Mouse (Mus musculus): Measurements from ENCODE around the gene Tmem200c. TPM values are rescaled to one million over a fixed set of nuclear protein-coding genes. Genes with fewer than 3 reads are reported as not detected.

Tmem200c gene
- polyA plus RNA-seq, 1 experiment from 2014 or later: 1.5 TPM

DNA sequence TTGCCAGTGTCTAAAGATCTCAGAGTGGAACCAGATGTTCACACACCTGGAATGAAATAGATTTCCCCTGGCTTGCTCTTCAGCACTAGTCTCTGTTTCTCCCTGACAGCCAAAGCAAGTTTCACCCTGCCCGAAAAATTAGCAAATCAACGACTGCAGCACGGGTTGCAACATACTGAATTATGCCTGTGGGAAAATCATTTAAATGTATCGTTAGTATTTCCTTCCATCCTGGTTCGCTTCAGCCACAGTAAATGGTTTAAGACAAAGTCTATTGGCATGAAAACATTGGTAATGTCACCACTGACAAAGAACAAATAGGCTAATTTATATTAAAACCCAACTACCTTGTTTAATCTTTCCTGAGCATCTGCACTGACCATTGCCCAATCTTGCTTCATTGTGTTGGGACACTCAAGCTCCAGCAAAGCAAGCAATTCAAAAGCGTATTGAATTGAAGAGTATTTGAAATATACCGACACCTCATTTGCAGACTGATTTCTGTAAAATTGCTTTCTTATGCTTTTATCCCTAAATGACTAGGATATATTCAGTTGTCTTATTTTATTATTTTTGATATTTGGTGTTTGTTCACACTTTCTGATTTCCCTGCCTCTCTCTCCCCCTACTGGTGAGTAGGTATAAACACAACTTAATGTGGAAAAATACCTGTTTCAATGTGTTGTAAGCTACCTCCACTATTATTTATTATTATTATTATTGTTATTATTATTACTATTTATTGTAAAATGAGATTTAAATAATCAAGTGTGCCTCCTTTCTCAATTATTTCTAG, 25.9 kb downstream of the Tmem200c start:
- Histone ChIP-seq H3K27ac (no peak overlapping the region), H3K9ac (no peak overlapping the region), H3K4me3 (no peak overlapping the region), H3K36me3 (ENCODE audit: poor library complexity, severe bottlenecking) (no peaks in the 10 kb centered on the region), H3K9me3 (replicated peaks) (no peaks in the 10 kb centered on the region), H3K4me1 (no peaks in the 10 kb centered on the region), H3K4me2 (no peak overlapping the region), H3K27me3 (no peaks in the 10 kb centered on the region)
- WGBS: 77% methylated on average over 7 of the region's 7 CpGs
- ATAC-seq: no peak

DNA sequence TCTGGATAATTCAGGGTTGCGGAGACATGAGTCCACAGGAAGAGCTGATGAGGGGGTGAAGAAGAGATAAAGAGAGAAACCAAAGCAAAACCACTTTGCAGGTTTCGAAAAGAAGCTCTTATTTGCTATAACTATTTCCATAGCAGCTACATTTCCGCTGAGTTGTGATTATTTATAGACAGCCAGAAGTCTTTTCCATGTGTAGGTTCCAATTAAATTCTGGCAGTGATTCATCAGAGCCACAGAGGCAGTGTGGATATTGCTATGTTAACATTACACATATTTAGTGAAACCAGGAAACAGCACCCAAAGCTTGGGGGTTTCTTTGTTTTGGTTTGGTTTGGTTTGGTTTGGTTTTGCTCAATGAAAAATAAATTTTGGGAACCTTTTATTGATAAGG, 37.8 kb downstream of the Tmem200c start:
- no peak for ATAC-seq
- WGBS: 94% methylated on average over 3 of the region's 3 CpGs
- H3K27me3 ChIP-seq: no peaks in the 10 kb centered on the region
- no peak overlapping the region for H3K9ac ChIP-seq
- no peak overlapping the region for H3K27ac ChIP-seq
- no peaks in the 10 kb centered on the region for H3K9me3 ChIP-seq (replicated peaks)
- no peaks in the 10 kb centered on the region for H3K36me3 ChIP-seq (ENCODE audit: poor library complexity, severe bottlenecking)
- no peak overlapping the region for H3K4me3 ChIP-seq
- no peaks in the 10 kb centered on the region for H3K4me1 ChIP-seq
- no peak overlapping the region for H3K4me2 ChIP-seq

DNA sequence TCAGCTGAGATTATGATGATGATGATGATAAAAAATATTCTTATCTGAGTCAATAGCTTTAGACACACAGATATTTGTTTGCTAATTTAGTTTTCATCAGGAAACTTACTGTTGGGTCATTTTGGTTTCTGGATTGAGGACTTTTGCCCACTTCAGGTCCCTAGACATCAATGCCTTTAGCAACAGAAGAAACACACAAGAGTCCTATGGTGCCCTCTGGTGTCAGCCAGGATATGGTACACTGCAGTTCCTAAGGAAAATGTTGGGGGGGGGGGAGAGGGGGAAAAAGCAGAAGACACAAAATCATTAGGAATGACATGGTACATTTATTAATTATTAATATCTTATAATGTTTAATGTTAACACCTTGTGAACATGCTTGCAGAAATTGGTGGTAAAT, 42.0 kb downstream of the Tmem200c start:
- H3K4me3 ChIP-seq: no peak overlapping the region

DNA sequence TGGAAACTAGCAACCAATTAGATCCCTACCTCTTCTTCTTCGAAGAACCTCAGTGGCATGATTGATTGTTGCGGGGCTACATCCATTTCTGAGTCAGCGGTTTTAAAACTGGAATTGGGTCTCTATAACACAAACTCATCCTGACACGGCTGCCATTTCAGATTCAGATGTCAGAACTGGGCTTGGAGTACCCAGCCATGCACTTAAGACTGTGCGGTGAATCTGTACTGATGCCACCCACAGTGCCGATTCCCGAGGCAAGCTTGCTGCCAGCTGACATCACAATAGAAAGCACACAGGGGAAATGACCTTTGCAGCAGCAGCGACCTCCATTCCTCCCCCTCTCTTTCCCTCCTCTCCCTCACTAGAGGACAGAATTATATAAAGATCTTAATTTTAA, 47.6 kb downstream of the Tmem200c start:
- ATAC-seq: no peak
- Histone ChIP-seq H3K9ac (no peak overlapping the region), H3K36me3 (ENCODE audit: poor library complexity, severe bottlenecking) (no peaks in the 10 kb centered on the region), H3K27ac (no peak overlapping the region), H3K27me3 (no peaks in the 10 kb centered on the region), H3K4me2 (no peak overlapping the region), H3K9me3 (replicated peaks) (no peaks in the 10 kb centered on the region), H3K4me1 (no peaks in the 10 kb centered on the region), H3K4me3 (no peak overlapping the region)
- 50% methylated on average over 8 of the region's 8 CpGs for WGBS

More for the DNA sequence above, 42.0 kb downstream of the Tmem200c start:
- Histone ChIP-seq H3K27ac (no peak overlapping the region), H3K9me3 (replicated peaks) (no peaks in the 10 kb centered on the region), H3K4me2 (no peak overlapping the region), H3K9ac (no peak overlapping the region), H3K36me3 (ENCODE audit: poor library complexity, severe bottlenecking) (no peaks in the 10 kb centered on the region), H3K4me1 (no peaks in the 10 kb centered on the region), H3K27me3 (no peaks in the 10 kb centered on the region)
- no peak for ATAC-seq

DNA sequence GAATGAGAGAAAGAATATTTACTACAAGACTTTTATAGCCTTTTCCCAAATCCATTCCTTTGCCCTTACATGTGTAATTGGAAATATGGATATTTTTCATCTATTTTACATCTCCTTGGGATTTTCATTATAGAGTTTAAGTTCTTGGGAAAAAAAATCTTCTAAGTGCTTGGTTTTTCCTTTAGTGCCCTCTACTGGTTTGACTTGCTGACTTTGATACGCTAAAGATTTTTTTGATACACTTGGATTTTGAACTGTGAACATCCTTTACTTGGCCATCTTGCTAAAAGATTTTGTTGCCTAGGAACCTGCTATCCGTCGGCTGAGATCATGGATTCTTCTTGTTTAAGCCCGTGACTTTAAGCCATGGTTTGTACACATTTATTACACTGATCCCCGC, 48.8 kb downstream of the Tmem200c start:
- WGBS: 78% methylated on average over 5 of the region's 5 CpGs
- H3K4me1 ChIP-seq: no peaks in the 10 kb centered on the region
- H3K9ac ChIP-seq: no peak overlapping the region
- no peak overlapping the region for H3K4me3 ChIP-seq
- ATAC-seq: no peak
- no peaks in the 10 kb centered on the region for H3K27me3 ChIP-seq
- no peak overlapping the region for H3K4me2 ChIP-seq
- H3K27ac ChIP-seq: no peak overlapping the region
- H3K9me3 ChIP-seq (replicated peaks): no peaks in the 10 kb centered on the region
- no peaks in the 10 kb centered on the region for H3K36me3 ChIP-seq (ENCODE audit: poor library complexity, severe bottlenecking)

DNA sequence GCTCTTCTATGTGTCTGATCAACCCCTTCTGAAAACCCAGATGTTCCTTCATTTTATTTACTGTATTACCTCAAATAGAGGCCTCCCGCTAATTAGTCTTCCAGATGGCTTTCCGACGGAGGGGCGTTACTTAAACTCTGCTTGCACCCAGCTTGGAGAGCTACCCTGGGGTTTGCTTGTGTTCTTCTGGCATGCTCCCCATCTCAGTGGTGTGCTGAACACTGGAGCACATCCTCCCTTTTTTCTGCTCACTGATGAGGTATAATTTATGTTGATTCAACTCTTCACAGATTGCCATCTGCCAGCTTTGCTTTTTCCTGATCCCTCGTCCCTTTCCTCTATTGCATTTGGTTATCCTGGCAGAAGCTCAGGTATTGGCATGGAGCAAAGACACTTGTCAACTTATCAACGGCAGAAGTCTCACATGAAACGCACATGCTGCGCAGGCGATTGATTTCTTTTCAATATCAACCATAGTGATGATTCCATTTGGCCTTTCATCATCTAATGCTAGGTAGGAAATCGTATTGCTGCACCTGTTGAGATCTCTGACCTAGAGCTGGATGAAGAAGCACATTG, 49.6 kb downstream of the Tmem200c start:
- Histone ChIP-seq H3K4me1 (no peaks in the 10 kb centered on the region), H3K9me3 (replicated peaks) (no peaks in the 10 kb centered on the region), H3K4me3 (no peak overlapping the region), H3K9ac (no peak overlapping the region), H3K27ac (no peak overlapping the region), H3K27me3 (no peaks in the 10 kb centered on the region), H3K4me2 (no peak overlapping the region), H3K36me3 (ENCODE audit: poor library complexity, severe bottlenecking) (no peaks in the 10 kb centered on the region)
- WGBS: 72% methylated on average over 10 of the region's 10 CpGs
- peak; percentile 59; the same call in 1 of the 2 replicates for ATAC-seq

DNA sequence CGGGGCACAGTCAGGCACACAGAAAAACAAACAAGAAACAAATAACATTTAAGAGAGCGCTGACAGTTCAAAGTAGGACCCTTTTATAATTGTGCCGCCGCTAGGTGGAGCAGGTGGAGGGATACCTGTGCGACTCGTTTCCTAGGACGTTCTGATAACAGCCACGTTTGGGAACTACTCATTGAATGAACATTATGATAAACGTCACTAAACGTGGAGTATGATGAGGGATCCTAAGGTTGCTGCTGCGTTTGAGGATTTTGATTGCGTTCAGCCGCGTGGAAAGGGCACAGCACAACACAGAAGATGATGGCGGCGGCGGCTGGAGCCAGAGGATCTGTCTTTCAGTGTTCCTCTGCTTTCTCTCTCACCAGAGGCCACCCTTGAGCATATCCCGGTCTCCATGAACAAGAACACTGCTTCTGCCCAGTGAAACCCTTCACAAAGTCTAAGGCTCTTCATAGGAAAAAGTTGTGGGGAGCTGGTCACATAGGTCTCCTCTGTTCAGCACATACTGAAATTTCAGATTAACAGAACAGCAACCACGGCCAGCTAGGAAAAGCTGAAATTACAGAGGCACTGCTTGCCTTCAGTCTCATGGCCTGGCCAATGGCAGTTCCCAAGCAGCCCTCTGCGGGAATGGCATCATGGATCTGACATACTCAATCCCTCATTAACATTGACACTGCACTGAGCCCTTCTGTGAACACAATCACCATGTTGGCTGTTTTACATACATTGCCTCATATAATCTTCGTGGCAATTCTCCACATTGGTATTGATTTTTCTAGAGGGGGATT, 55.5 kb downstream of the Tmem200c start:
- Histone ChIP-seq H3K27ac (no peak overlapping the region), H3K4me2 (peak overlapping the region; percentile 63), H3K9ac (peak overlapping the region; percentile 58), H3K4me1 (0 out of 2 replicates have a peak, but pooled peaks cover 4% of the 10 kb centered on the region), H3K27me3 (no peaks in the 10 kb centered on the region), H3K36me3 (ENCODE audit: poor library complexity, severe bottlenecking) (no peaks in the 10 kb centered on the region), H3K9me3 (replicated peaks) (no peaks in the 10 kb centered on the region), H3K4me3 (peak overlapping the region; percentile 41)
- peak; percentile 77 for ATAC-seq
- 11% methylated on average over 21 of the region's 21 CpGs for WGBS

DNA sequence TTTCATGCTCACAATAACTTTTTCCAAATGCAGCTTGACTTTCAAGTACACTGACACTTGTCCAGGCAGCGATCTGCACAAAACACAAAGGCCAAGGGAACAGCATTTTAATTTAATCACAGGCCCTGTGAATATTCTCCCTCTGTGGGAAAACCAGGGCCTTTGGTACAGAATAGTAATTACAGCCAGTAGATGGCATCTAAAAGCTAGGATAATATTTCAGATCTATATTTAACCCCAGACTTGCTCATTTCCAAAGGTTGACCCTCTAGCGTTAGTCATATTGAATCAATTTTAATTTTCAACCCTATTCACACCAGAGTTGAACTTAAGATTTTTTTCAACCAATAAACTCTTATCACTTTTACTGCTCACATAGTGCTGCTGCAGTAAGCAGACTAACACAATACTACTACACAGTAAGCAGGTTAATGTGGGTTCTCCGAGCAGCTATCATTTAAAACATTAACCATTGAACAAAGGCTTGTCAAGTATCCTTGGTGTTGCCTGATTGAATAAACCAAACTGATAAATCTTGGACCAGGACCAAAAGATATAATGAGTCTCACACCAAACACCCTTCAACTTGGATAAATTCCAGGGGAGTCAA, 57.2 kb downstream of the Tmem200c start:
- Histone ChIP-seq H3K9ac (no peak overlapping the region), H3K36me3 (ENCODE audit: poor library complexity, severe bottlenecking) (no peaks in the 10 kb centered on the region), H3K27me3 (no peaks in the 10 kb centered on the region), H3K4me2 (no peak overlapping the region), H3K9me3 (replicated peaks) (no peaks in the 10 kb centered on the region), H3K4me3 (no peak overlapping the region), H3K27ac (no peak overlapping the region), H3K4me1 (0 out of 2 replicates have a peak, but pooled peaks cover 4% of the 10 kb centered on the region)
- 73% methylated on average over 3 of the region's 3 CpGs for WGBS
- ATAC-seq: no peak

DNA sequence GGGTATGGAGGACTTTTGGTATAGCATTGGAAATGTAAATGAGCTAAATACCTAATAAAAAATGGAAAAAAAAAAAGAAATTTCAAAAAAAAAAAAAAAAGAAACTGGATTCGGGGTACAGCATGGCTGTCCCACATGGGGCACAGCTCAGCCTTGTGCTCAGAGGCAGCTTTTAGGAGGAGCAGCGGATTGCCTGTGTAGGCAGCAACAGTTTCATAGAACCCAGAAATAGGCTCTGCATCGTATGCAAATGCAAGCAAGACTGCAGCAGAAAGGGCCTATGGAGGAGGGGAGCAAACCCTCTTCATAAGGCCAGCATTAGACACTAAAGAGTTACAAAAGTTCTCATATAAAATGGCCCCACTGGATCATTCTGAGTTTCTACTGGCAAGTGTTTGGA, 64.2 kb downstream of the Tmem200c start:
- Histone ChIP-seq H3K4me3 (no peak overlapping the region), H3K4me1 (no peaks in the 10 kb centered on the region), H3K27ac (no peak overlapping the region), H3K9me3 (replicated peaks) (no peaks in the 10 kb centered on the region), H3K36me3 (ENCODE audit: poor library complexity, severe bottlenecking) (no peaks in the 10 kb centered on the region), H3K9ac (no peak overlapping the region), H3K27me3 (no peaks in the 10 kb centered on the region), H3K4me2 (no peak overlapping the region)
- 91% methylated on average over 3 of the region's 3 CpGs for WGBS
- ATAC-seq: no peak

Other genes with a start within 250 kb of the Tmem200c start
- gene Epb41l3, start 249.1 kb downstream of the Tmem200c start, polyA plus RNA-seq (2015; fragmentation: Nextera tagmentation; extraction: Ambion mirVana): 55.0 and 56.9 TPM in 2 replicates